Mouse (Mus musculus) hindbrain, embryonic 11.5 days (tissue): Measurements from ENCODE around the gene Gm5797. TPM values are rescaled to one million over a fixed set of nuclear protein-coding genes. Genes with fewer than 3 reads are reported as not detected.
A peak's percentile ranks its signal among the peaks of the same experiment; 100 is the strongest.
"Not testable (repeated sequence)": the region's sequence is repeated elsewhere in the genome, so short reads cannot be mapped to it uniquely, and the experiment has no call there.

Experiments
- ATAC-seq: fragments of 200-750 bp; cut with Nextera tagmentation; 2 replicates; pipeline ENCODE4 v1.8.0; 2017; ENCODE audit warnings: mild to moderate bottlenecking, moderate TSS enrichment, moderate library complexity; ENCODE audit not compliant: low FRiP score
- DNase-seq: peaks from one replicate; pipeline ENCODE4 v3.0.0-alpha.2; 2015; ENCODE audit warnings: low spot score
- H3K27ac ChIP-seq: fragments of 300-500 bp; sonication (generic); 2 replicates; pipeline ENCODE4 v1.5.1; 2014; ENCODE audit warnings: mild to moderate bottlenecking, low read depth, low read length
- H3K27me3 ChIP-seq: fragments of 300-500 bp; sonication (generic); 2 replicates; pipeline ENCODE4 v1.6.1; 2014; ENCODE audit warnings: mild to moderate bottlenecking, low read length, moderate library complexity, mixed read lengths; ENCODE audit not compliant: control insufficient read depth, insufficient read depth
- H3K36me3 ChIP-seq: fragments of 300-500 bp; sonication (generic); 2 replicates; pipeline ENCODE4 v1.6.1; 2014; ENCODE audit warnings: mild to moderate bottlenecking, low read length, moderate library complexity, mixed read lengths; ENCODE audit not compliant: control insufficient read depth, insufficient read depth
- H3K4me1 ChIP-seq: fragments of 300-500 bp; sonication (generic); replicated peaks from 2 replicates; pipeline ENCODE4 v1.6.1; 2014; ENCODE audit warnings: low read length, mixed read lengths; ENCODE audit not compliant: control insufficient read depth, insufficient read depth
- H3K4me2 ChIP-seq: fragments of 300-500 bp; sonication (generic); replicated peaks from 2 replicates; pipeline ENCODE4 v1.6.1; 2014; ENCODE audit warnings: mild to moderate bottlenecking, low read depth, low read length
- H3K4me3 ChIP-seq: fragments of 300-500 bp; sonication (generic); 2 replicates; pipeline ENCODE4 v1.5.1; 2014; ENCODE audit warnings: low read depth, low read length
- H3K9ac ChIP-seq: fragments of 300-500 bp; sonication (generic); 2 replicates; pipeline ENCODE4 v1.6.1; 2014; ENCODE audit warnings: low read depth, low read length
- H3K9me3 ChIP-seq: fragments of 300-500 bp; sonication (generic); 2 replicates; pipeline ENCODE4 v1.6.1; 2016; ENCODE audit warnings: low read length; ENCODE audit not compliant: control insufficient read depth
- WGBS: fragments of 180-500 bp; shearing (Covaris S2); extraction: QIAGEN DNeasy Blood & Tissue Kit; methylation state at CpG from one replicate; pipeline ENCODE4 v1.1.7; 2014; 5-methylcytosine and 5-hydroxymethylcytosine counted together
- polyA plus RNA-seq: library from polyadenylated mRNA; unstranded; fragments of >200 nt; fragmentation: Nextera tagmentation; extraction: Ambion mirVana; gene quantifications from 2 replicates; pipeline ENCODE4 v1.2.1, GENCODE M21; 2014

The Gm5797 gene
- polyA plus RNA-seq, result not detected in 2 replicates

GRCm38 (mm10) chr14:7332295-7332694, at the start of gene Gm5797:
Gene Gm5797 (minus strand): TSS chr14:7332395.
- not testable (repeated sequence) for H3K4me1 ChIP-seq, H3K27me3 ChIP-seq, DNase-seq, H3K4me3 ChIP-seq, H3K36me3 ChIP-seq, H3K4me2 ChIP-seq, H3K27ac ChIP-seq, H3K9me3 ChIP-seq, H3K9ac ChIP-seq, ATAC-seq
- WGBS, result no CpG with 5 or more reads among the region's 1 CpGs

- not testable (repeated sequence) for H3K27ac ChIP-seq, H3K4me3 ChIP-seq, H3K27me3 ChIP-seq, ATAC-seq, H3K36me3 ChIP-seq, DNase-seq, H3K4me1 ChIP-seq, H3K4me2 ChIP-seq, H3K9ac ChIP-seq, H3K9me3 ChIP-seq
- WGBS, result 91% methylated on average over 3 of the region's 3 CpGs
Observed at GRCm38 (mm10) chr14:7365034-7365433, 32.8 kb upstream of the Gm5797 start, which contains the start of gene Gm8374. Gene Gm8374 (minus strand): TSS chr14:7365134.

- H3K9me3 ChIP-seq, H3K27ac ChIP-seq, H3K36me3 ChIP-seq, ATAC-seq, H3K27me3 ChIP-seq, H3K4me1 ChIP-seq: not testable (repeated sequence)
- peak overlapping the region; percentile 53 for H3K9ac ChIP-seq
- H3K4me2 ChIP-seq, result peak overlapping the region; percentile 52
- peak overlapping the region; percentile 45 for H3K4me3 ChIP-seq
- 2% methylated on average over 11 of the region's 19 CpGs for WGBS
- DNase-seq, result peak; percentile 68
Observed at GRCm38 (mm10) chr14:7315093-7315492, 17.1 kb downstream of the Gm5797 start.

- Histone ChIP-seq H3K9ac (peak within 1 kb of the TSS; percentile 53), H3K4me3 (peak within 1 kb of the TSS; percentile 45), H3K4me2 (peak within 1 kb of the TSS; percentile 52)
- not testable (repeated sequence) for DNase-seq, H3K36me3 ChIP-seq, H3K9me3 ChIP-seq, H3K4me1 ChIP-seq, H3K27me3 ChIP-seq, H3K27ac ChIP-seq, ATAC-seq
- 0% methylated on average over 15 of the region's 35 CpGs for WGBS
Observed at GRCm38 (mm10) chr14:7314661-7315060, 17.5 kb downstream of the Gm5797 start, which contains the start of gene Gm3739. Gene Gm3739 (minus strand): TSS chr14:7315049.

Other genes with a start within 250 kb of the Gm5797 start
- gene Gm3696, start 231.8 kb downstream of the Gm5797 start, polyA plus RNA-seq, result 2.9 and 3.3 TPM in 2 replicates
- not detected in 2 replicates for gene Gm6676, start 207.0 kb downstream of the Gm5797 start, polyA plus RNA-seq
- 5.1 and 5.5 TPM in 2 replicates for gene Gm3512, start 157.9 kb downstream of the Gm5797 start, polyA plus RNA-seq
- not detected in 2 replicates for gene Gm16434, start 137.9 kb downstream of the Gm5797 start, polyA plus RNA-seq
- not detected in 2 replicates for gene Gm3727, start 67.7 kb downstream of the Gm5797 start, polyA plus RNA-seq
- 2.0 and 2.1 TPM in 2 replicates for gene Gm3739, start 17.3 kb downstream of the Gm5797 start, polyA plus RNA-seq
- gene Gm8374, start 32.7 kb upstream of the Gm5797 start, polyA plus RNA-seq, result not detected in 2 replicates
- gene Gm3755, start 118.5 kb upstream of the Gm5797 start, polyA plus RNA-seq, result not detected in 2 replicates
- 3.3 TPM in 2 replicates for gene Gm3752, start 151.4 kb upstream of the Gm5797 start, polyA plus RNA-seq
- 0.63 and 1.7 TPM in 2 replicates for gene Gm3558, start 236.2 kb upstream of the Gm5797 start, polyA plus RNA-seq